Comparison of ENCODE assay signal across 12 mouse cellular contexts in genomic region chr13:115405916-115406315, GRCm38 (mm10).
"Had no signal": no experiment of that assay in that cellular context is flagged by ENCODE, and none has a peak within 500 bp of the region (broad histone marks: within the 10 kb centered on the region; RNA-seq: fewer than 3 reads in every experiment).

No protein-coding gene starts in this region.

- DNase-seq: liver, postnatal 0 days; lung, adult 2 months; lung, postnatal 14 days; lung, postnatal 36 days; retina, postnatal 1 day; right cerebral cortex, adult 18-20 months; right cerebral cortex, postnatal 25 days; right cerebral cortex, postnatal 4 days; spleen, adult 18-20 months; thymus, adult 18-20 months; thymus, postnatal 14 days; thymus, postnatal 36 days had no signal
